Mouse (Mus musculus) cerebellum, postnatal 10 days (tissue): ENCODE measurements around the gene Bckdha.

Experiments
- DNase-seq, 2 experiments: peaks; one replicate each; pipeline ENCODE4 v3.0.0; 2021; ENCODE audit warnings: mixed read lengths in 2 of 2

The Bckdha gene

GRCm38 (mm10) chr7:25611501-25611900 lies 47.3 kb downstream of the Bckdha start:
- DNase-seq: no peak

DNA sequence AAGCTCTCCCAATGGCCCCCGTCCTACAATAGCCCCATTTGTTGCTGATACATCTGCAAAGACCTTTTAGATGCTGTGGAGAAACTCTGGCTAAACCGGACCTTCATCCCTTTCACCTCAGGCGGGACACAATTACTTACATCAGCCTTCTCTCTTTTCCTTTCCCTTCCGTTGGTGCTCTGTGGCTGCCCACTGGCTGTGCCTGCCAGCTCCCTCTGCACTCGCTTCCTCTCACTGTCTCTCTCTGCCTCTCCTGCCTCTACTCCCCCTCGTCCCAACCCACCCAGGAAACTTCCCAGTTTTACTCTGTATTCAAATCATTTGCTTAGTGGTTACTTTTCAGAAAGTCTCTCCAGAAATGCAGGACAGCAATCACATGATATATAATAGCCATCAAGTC lies 48.7 kb downstream of the Bckdha start:
- DNase-seq: no peak

DNA sequence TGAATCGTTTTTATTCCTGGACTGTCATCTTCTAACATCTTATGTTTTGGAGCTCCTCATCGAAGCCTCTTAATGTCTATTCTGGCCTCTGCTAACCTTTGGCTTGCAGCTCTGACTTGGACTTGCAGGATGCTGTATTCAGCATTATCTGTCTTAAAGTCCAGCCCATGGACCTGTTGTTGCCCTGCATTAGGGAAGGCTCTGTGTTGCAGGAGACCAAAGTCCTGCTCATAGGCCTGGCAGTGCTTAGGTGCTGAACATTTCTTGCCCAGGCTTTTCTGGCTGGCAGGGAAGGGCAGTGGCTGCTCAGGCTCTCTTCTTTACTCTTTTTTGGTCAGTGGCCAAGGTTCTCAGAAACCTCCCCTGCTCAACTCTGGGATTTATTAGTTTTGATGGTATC lies 51.6 kb downstream of the Bckdha start:
- DNase-seq: no peak

GRCm38 (mm10) chr7:25606625-25607063 lies 52.1 kb downstream of the Bckdha start:
- no peak for DNase-seq

DNA sequence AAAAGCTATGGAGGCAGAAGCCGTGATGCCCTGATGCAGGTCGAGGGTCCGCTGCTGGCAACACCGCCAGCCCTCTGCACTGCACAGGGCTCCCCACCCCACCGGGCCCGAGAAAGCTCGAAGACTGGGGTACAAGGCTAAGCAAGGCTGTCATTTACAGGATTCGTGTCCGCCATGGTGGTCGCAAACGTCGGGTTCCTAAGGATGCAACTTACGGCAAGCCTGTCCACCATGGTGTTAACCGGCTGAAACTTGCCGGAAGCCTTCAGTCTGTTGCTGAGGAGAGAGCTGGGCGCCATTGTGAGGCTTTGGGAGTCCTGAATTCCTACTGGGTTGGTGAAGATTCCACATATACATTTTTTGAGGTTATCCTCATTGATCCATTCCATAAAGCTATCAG lies 57.4 kb downstream of the Bckdha start:
- DNase-seq: no peak

DNA sequence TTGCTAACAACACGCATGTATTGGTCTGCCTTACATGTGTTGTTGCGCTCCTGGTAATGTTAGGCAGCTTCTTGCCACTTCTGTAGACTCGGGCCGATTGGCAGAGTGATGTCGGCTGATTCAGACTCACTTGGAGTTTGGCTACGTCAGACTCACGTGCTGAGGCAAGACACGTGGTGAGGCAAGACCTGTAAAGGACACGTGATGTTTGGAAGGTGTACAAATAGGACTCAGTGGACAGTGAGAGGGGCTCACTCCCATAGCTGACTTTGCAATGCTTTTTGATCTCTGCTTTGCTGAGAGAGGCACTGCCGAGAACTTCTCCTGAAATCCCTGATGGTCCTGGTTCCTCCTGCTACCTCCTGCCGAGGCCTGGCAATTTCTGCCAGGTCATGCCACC lies 58.1 kb downstream of the Bckdha start:
- no peak for DNase-seq

DNA sequence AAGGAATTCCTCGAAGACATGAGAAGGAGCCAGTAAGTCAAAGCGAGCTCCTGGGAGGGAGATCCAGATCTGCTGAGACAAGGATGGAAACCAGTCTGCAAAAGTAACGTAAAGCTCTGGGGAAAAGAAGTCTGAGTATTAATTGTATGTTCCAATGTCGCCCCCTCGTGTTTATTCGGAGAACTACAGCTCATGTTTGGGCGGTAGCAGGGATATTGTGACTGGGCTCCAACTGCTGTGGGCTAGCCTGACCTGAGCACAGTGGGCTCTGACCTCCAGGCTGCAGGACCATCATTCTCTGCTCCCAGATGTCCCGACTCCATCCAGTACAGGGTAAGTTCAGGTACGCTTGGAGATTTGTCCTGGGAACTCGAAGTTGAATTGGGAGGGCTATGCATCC lies 59.1 kb downstream of the Bckdha start:
- peak; percentile 83 to 90 for DNase-seq

- no peak for DNase-seq
Measured at GRCm38 (mm10) chr7:25593859-25594258, 64.9 kb downstream of the Bckdha start.

DNA sequence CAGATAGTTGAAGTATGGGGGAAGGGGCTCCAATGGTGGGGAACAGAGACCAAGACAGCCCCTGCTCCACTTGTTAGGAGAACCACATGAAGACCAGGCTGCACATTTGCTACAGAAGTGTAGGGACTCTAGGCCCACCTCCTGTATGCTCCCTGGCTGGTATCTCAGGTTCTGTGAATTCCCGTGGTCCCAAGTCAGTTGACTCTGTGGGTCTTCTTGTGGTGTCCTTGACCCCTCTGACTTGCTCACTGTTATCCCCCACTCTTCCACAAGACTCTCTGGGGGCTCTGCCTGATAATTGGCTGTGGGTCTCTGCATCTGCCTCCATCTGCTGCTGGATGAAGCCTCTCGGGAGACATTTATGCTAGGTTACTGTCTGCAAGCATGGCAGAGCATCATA lies 67.6 kb downstream of the Bckdha start:
- DNase-seq: no peak

DNA sequence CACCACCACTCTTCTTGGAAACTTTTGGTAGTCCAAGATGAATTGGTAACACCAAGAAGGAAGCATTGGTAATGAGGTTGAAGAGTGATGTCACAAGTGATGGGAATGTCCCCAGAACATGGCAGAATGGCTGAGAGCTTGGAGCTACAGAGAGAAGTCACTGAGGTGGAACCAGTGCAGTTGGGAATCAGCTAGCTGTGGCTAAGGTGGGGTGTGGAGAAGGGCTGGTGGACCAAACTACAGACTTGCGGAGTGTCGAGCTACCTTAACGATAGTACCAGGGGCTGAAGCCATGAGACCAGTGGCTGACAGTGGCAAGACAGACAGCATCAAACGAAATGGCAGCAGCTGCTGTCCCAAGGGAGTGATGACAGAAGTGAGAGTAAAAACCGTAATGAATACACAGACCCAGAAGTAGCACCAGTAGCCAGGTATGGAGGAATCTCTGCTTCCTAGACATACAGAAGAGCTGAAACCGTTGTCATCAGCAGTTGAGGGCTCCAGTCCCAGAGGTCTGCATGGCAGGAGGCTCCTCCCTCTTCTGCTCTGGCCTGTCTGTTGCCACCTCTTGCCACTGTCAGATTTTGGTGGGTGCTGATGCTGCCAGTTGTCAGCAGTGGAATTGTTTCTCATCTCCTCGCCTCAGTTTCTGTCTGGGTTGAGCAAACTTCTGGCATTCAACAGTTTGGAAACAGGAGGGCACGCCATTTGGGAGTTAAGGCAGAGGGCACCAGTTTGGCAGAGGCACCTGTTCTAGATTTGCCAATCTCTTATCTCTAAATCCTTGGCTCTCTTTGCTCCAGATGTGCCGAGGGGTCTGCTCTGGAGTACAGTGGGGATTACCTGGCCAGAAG lies 73.2 kb downstream of the Bckdha start:
- DNase-seq: no peak

DNA sequence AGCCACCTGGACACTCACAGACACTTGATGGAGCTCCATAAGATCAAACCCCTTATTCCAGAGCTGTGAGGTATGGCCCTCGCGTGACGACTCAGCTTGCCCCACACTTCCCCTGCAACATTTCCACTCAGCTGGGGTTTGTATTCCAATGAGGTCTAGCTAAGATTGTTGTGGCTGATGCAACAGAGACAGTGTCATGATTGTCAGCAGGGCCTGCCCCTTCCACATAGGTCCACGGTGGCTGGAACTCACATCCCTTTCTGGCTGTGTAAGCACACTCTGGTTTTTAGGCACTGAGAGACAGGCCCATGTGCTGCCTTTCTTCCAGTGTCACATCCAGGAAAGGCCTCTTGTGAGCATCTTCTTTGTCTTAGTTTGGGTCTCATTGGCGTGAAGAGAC lies 74.1 kb downstream of the Bckdha start:
- DNase-seq: no peak

GRCm38 (mm10) chr7:25582301-25582810 lies 76.4 kb downstream of the Bckdha start:
- no peak for DNase-seq
